ENCODE assay signal across 21 mouse cellular contexts in genomic region chr12:52034956-52035355, GRCm38 (mm10). TPM values are rescaled to one million over a fixed set of nuclear protein-coding genes. Genes with fewer than 3 reads are reported as not detected.
"Had no signal": no experiment of that assay in that cellular context is flagged by ENCODE, and none has a peak within 500 bp of the region (broad histone marks: within the 10 kb centered on the region; RNA-seq: fewer than 3 reads in every experiment).

No protein-coding gene starts in this region.

- DNase-seq: liver, embryonic 13.5 days; liver, postnatal 0 days; lung, adult 2 months; lung, postnatal 14 days; lung, postnatal 4 days; right cerebral cortex, postnatal 14 days; thymus, adult 18-20 months; thymus, postnatal 14 days; thymus, postnatal 36 days had no signal

- ATAC-seq: liver, postnatal 0 days; lung, postnatal 0 days; midbrain, embryonic 13.5 days; midbrain, embryonic 15.5 days had no signal

RNA-seq across cellular contexts. Expression of gene Gpr33, which starts 7.1 kb away (rescaled TPM):
- polyA plus RNA-seq: liver, embryonic 13.5 days; liver, embryonic 15.5 days; liver, postnatal 0 days; lung, embryonic 15.5 days; lung, postnatal 0 days; midbrain, embryonic 11.5 days; midbrain, embryonic 13.5 days; midbrain, embryonic 15.5 days; midbrain, postnatal 0 days; neural tube, embryonic 11.5 days; neural tube, embryonic 13.5 days; neural tube, embryonic 15.5 days; stomach, embryonic 14.5 days; stomach, embryonic 16.5 days had no signal
